7 mouse cellular contexts compared by ENCODE assay signal in the genomic region with DNA sequence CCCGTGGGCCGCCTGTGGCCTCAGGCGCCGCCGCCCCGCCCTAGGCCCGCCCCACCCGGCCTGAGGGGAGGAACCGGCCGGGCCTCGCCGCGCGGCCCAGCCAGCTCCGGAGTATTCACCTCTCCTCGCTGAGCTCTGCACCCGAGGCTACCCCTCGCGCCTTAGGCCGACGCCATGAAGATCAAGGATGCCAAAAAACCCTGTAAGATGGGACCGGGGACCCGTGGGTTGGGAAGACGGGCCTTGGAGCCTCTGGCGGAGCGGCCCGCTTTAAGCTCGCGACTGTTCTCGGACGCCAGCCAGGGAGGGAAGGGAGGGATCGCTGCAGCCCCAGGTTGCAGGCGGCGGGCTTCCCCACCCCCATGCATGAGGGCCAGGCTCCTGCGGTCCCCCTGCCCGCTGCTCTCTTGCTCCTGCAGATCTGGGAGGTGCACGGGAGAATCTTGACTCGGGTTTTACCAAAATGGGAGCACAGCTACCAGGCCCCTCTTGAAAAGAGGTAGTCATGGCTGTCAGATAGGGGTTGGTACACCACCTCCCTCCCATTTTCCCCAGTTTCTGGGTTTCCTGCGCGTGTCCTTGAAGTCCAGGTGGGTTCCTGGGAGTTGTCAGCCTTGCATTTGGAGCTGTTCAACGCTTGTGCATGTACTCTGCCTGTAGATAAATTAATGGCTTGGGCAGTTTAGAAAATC. TPM values are rescaled to one million over a fixed set of nuclear protein-coding genes. Genes with fewer than 3 reads are reported as not detected.
DNase-seq lines count a peak whose midpoint lies in the region; ATAC-seq and TF ChIP-seq lines count a peak whose summit lies in the region.

No protein-coding gene starts in this region.

- peak; percentile 17 for DNase-seq in MEL-GATA-1-ER (ENCODE audit: extremely low read depth, low read depth)
- DNase-seq in kidney, postnatal 4 days, result peak; percentile 78 to 85
- DNase-seq in lung, embryonic 14.5 days, result peak; percentile 80
- DNase-seq in right cerebral cortex, adult 18-20 months, result peak; percentile 71

- TF ChIP-seq CTCF in bone marrow macrophage, adult 2 months (IDR thresholded peaks at IDR 0.05; ENCODE audit: low read depth, low read length), result no peak
- no peak for TF ChIP-seq CTCF in lung, embryonic 14.5 days (IDR thresholded peaks at IDR 0.05; ENCODE audit: low read depth)

- peak overlapping the region; percentile 90 for H3K9ac ChIP-seq in heart, embryonic 12.5 days
- peak overlapping the region; percentile 93 for H3K9ac ChIP-seq in lung, embryonic 14.5 days

- peaks cover 14% of the 10 kb centered on the region for H3K4me1 ChIP-seq in bone marrow macrophage, adult 2 months (ENCODE audit: control insufficient read depth, insufficient read depth, low read length)
- peaks cover 14% of the 10 kb centered on the region for H3K4me1 ChIP-seq in heart, embryonic 12.5 days (replicated peaks)
- no peaks in the 10 kb centered on the region for H3K4me1 ChIP-seq in lung, embryonic 14.5 days (ENCODE audit: insufficient read depth)

- H3K9me3 ChIP-seq in heart, embryonic 12.5 days (replicated peaks), result no peaks in the 10 kb centered on the region
- no peaks in the 10 kb centered on the region for H3K9me3 ChIP-seq in lung, embryonic 14.5 days (ENCODE audit: low read depth, low read length)

- WGBS in heart, embryonic 12.5 days, result under 1% methylated on average over 35 of the region's 41 CpGs
- WGBS in lung, embryonic 14.5 days, result under 1% methylated on average over 34 of the region's 41 CpGs

- TF ChIP-seq POLR2A in bone marrow macrophage, adult 2 months (IDR thresholded peaks at IDR 0.05; ENCODE audit: borderline replicate concordance, low read depth, low read length), result no peak

- peaks cover 8% of the 10 kb centered on the region; the same call in 1 of the 2 replicates for H3K27me3 ChIP-seq in heart, embryonic 12.5 days (replicated peaks)
- H3K27me3 ChIP-seq in lung, embryonic 14.5 days (ENCODE audit: insufficient read depth, low read length), result no peaks in the 10 kb centered on the region

- peak; percentile 89 for ATAC-seq in erythroid progenitor cell, adult 5-6 weeks (replicated peaks; ENCODE audit: low FRiP score, poor library complexity, severe bottlenecking)
- peak; percentile 93 for ATAC-seq in heart, embryonic 12.5 days (ENCODE audit: insufficient number of reproducible peaks, low FRiP score)
- ATAC-seq in lung, embryonic 14.5 days (ENCODE audit: insufficient read depth), result peak; percentile 91

- H3K4me3 ChIP-seq in bone marrow macrophage, adult 2 months (ENCODE audit: insufficient read depth, low read length), result peak overlapping the region; percentile 69
- H3K4me3 ChIP-seq in heart, embryonic 12.5 days, result peak overlapping the region; percentile 69
- peak overlapping the region; percentile 85 for H3K4me3 ChIP-seq in lung, embryonic 14.5 days (ENCODE audit: low read depth, low read length)

- H3K36me3 ChIP-seq in heart, embryonic 12.5 days, result peaks cover 5% of the 10 kb centered on the region
- peaks cover 6% of the 10 kb centered on the region; the same call in 1 of the 2 replicates for H3K36me3 ChIP-seq in lung, embryonic 14.5 days (ENCODE audit: insufficient read depth)

- peak overlapping the region; percentile 93 for H3K4me2 ChIP-seq in heart, embryonic 12.5 days
- peak overlapping the region; percentile 86 for H3K4me2 ChIP-seq in lung, embryonic 14.5 days

- H3K27ac ChIP-seq in bone marrow macrophage, adult 2 months (ENCODE audit: insufficient read depth, low read depth, low read length), result peak overlapping the region; percentile 67
- peak overlapping the region; percentile 89 for H3K27ac ChIP-seq in heart, embryonic 12.5 days (ENCODE audit: poor library complexity, severe bottlenecking)
- H3K27ac ChIP-seq in lung, embryonic 14.5 days (ENCODE audit: low read depth), result peak overlapping the region; percentile 95

RNA-seq across cellular contexts. Expression of gene Pank3, which starts 0.6 kb away (rescaled TPM):
- 22.1 and 25.3 TPM in 2 replicates for polyA plus RNA-seq in bone marrow macrophage, adult 2 months (2012; ENCODE audit: insufficient read depth, insufficient read length, missing spikeins)
- 10.1 and 11.5 TPM in 2 replicates for total RNA-seq in erythroid progenitor cell, adult 5-6 weeks (2015; ENCODE audit: low replicate concordance)
- 7.7 and 10.2 TPM in 2 replicates for total RNA-seq in erythroid progenitor cell, adult 5-6 weeks (2017; ENCODE audit: low replicate concordance)
- polyA plus RNA-seq in heart, embryonic 12.5 days (2016; fragmentation: Nextera tagmentation; extraction: Ambion mirVana), result 15.0 and 16.0 TPM in 2 replicates
- 21.8 and 22.5 TPM in 2 replicates for polyA plus RNA-seq in lung, embryonic 14.5 days (2014; fragmentation: Nextera tagmentation; extraction: Ambion mirVana)

RNA-seq across cellular contexts. Expression of gene Fbll1, which starts 28.8 kb away (rescaled TPM):
- not detected in 2 replicates for polyA plus RNA-seq in bone marrow macrophage, adult 2 months (2012; ENCODE audit: insufficient read depth, insufficient read length, missing spikeins)
- not detected in 2 replicates for total RNA-seq in erythroid progenitor cell, adult 5-6 weeks (2015; ENCODE audit: low replicate concordance)
- not detected in 2 replicates for total RNA-seq in erythroid progenitor cell, adult 5-6 weeks (2017; ENCODE audit: low replicate concordance)
- not detected in 2 replicates for polyA plus RNA-seq in heart, embryonic 12.5 days (2016; fragmentation: Nextera tagmentation; extraction: Ambion mirVana)
- polyA plus RNA-seq in lung, embryonic 14.5 days (2014; fragmentation: Nextera tagmentation; extraction: Ambion mirVana), result 0.12 TPM in 1 of 2 replicates, not detected in the other

Comparison
In these comparisons a context has a peak if more than half of its experiments do, and no peak if none do; other contexts are left out.
1. Peak in every context shown above with its lines: DNase-seq, ATAC-seq, H3K4me3 ChIP-seq and H3K27ac ChIP-seq.
2. DNase-seq: peak in every context shown above with its lines; median percentile 82 in kidney, postnatal 4 days; 80 in lung, embryonic 14.5 days; 71 in right cerebral cortex, adult 18-20 months; 17 in MEL-GATA-1-ER.